Comparison of ENCODE assay signal across 11 mouse cellular contexts in the genomic region with DNA sequence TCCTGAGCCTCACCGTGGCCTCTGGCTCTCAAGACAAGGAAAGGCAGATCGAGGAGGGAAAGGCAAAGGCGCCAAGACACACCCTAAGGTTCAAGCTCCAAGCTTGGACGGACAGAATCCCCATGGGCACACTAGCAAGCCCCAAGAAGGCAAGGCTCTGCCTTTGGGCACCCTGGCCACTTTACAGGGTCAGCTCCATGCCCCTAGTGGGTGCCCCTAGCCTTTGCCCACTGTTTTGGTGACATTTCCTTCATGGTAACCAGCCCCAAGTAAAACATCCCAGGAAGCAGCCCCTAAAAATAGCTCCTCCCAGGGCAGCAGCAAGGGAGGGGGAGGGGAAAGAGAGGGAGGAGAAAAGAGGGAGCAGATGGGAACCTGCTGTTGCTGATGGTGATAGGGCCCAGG. TPM values are rescaled to one million over a fixed set of nuclear protein-coding genes. Genes with fewer than 3 reads are reported as not detected.
A peak's percentile ranks its signal among the peaks of the same experiment; 100 is the strongest.
DNase-seq lines count a peak whose midpoint lies in the region; ATAC-seq and TF ChIP-seq lines count a peak whose summit lies in the region.
"Had no signal": no experiment of that assay in that cellular context is flagged by ENCODE, and none has a peak within 500 bp of the region (broad histone marks: within the 10 kb centered on the region; RNA-seq: fewer than 3 reads in every experiment).

No protein-coding gene starts in this region.

- no peaks in the 10 kb centered on the region for H3K9me3 ChIP-seq in lung, postnatal 0 days (ENCODE audit: low read length)
- no peaks in the 10 kb centered on the region for H3K9me3 ChIP-seq in heart, embryonic 11.5 days (replicated peaks; ENCODE audit: control insufficient read depth, low read length)
- H3K9me3 ChIP-seq in liver, postnatal 0 days (ENCODE audit: low read length) = no peaks in the 10 kb centered on the region

- no peak overlapping the region for H3K4me3 ChIP-seq in lung, postnatal 0 days (ENCODE audit: low read depth, low read length)
- no peak overlapping the region for H3K4me3 ChIP-seq in heart, embryonic 11.5 days (ENCODE audit: low read depth, low read length)
- no peak overlapping the region for H3K4me3 ChIP-seq in liver, postnatal 0 days (ENCODE audit: low read depth, low read length)

- no peak for TF ChIP-seq CTCF in lung, postnatal 0 days (IDR thresholded peaks at IDR 0.05)
- TF ChIP-seq CTCF in liver, postnatal 0 days (IDR thresholded peaks at IDR 0.05; ENCODE audit: low read depth) = no peak

- 49% methylated on average over 4 of the region's 4 CpGs for WGBS in lung, postnatal 0 days
- WGBS in heart, embryonic 11.5 days (ENCODE audit: insufficient replicate concordance) = 51% methylated on average over 4 of the region's 4 CpGs
- WGBS in liver, postnatal 0 days (ENCODE audit: insufficient replicate concordance) = 63% methylated on average over 4 of the region's 4 CpGs

- no peak for DNase-seq in frontal cortex, postnatal 36 days (ENCODE audit: low spot score in 2 of 2)
- DNase-seq in lung, postnatal 0 days (ENCODE audit: low spot score) = no peak
- no peak for DNase-seq in lung, postnatal 14 days
- DNase-seq in liver, postnatal 0 days = no peak
- no peak for DNase-seq in cerebellum, postnatal 36 days
- DNase-seq in layer of hippocampus, adult 11-12 months (ENCODE audit: low spot score) = no peak
- DNase-seq: lung, embryonic 14.5 days; spleen, adult 18-20 months had no signal

- 0 out of 2 replicates have a peak overlapping the region, but pooled peaks have one; percentile 3 for H3K4me2 ChIP-seq in lung, postnatal 0 days (replicated peaks; ENCODE audit: low read depth, low read length)
- H3K4me2 ChIP-seq in heart, embryonic 11.5 days = peak overlapping the region; percentile 37
- H3K4me2 ChIP-seq in liver, postnatal 0 days (ENCODE audit: low read depth, low read length) = peak overlapping the region; percentile 20; the same call in 1 of the 2 replicates
- H3K4me2 ChIP-seq: lung, embryonic 14.5 days had no signal

- no peaks in the 10 kb centered on the region for H3K27me3 ChIP-seq in lung, postnatal 0 days (replicated peaks; ENCODE audit: insufficient read depth, low read length)
- no peaks in the 10 kb centered on the region for H3K27me3 ChIP-seq in heart, embryonic 11.5 days (ENCODE audit: control insufficient read depth, insufficient read depth, low read length)
- H3K27me3 ChIP-seq in liver, postnatal 0 days (ENCODE audit: insufficient read depth, low read length) = no peaks in the 10 kb centered on the region
- H3K27me3 ChIP-seq: Patski had no signal

- H3K36me3 ChIP-seq in lung, postnatal 0 days (ENCODE audit: insufficient read depth, low read length) = 0 out of 2 replicates have a peak, but pooled peaks cover 12% of the 10 kb centered on the region
- H3K36me3 ChIP-seq in heart, embryonic 11.5 days (ENCODE audit: control insufficient read depth, insufficient read depth, low read length) = peaks cover 21% of the 10 kb centered on the region; the same call in 1 of the 2 replicates
- H3K36me3 ChIP-seq in liver, postnatal 0 days (replicated peaks; ENCODE audit: insufficient read depth, low read length) = peaks cover 16% of the 10 kb centered on the region

- H3K27ac ChIP-seq in lung, postnatal 0 days (ENCODE audit: low read length) = peak overlapping the region; percentile 76
- peak overlapping the region; percentile 51 for H3K27ac ChIP-seq in heart, embryonic 11.5 days (ENCODE audit: low read depth, low read length)
- H3K27ac ChIP-seq in liver, postnatal 0 days (ENCODE audit: low read depth) = peak overlapping the region; percentile 85

- TF ChIP-seq EP300 in lung, postnatal 0 days (IDR thresholded peaks at IDR 0.05) = no peak
- no peak for TF ChIP-seq EP300 in liver, postnatal 0 days (IDR thresholded peaks at IDR 0.05; ENCODE audit: low read depth)

- no peak overlapping the region for H3K9ac ChIP-seq in lung, postnatal 0 days (replicated peaks; ENCODE audit: low read depth)
- no peak overlapping the region for H3K9ac ChIP-seq in heart, embryonic 11.5 days (ENCODE audit: low read depth, low read length)
- H3K9ac ChIP-seq in liver, postnatal 0 days (replicated peaks) = no peak overlapping the region
- H3K9ac ChIP-seq: lung, embryonic 14.5 days had no signal

- peaks cover 19% of the 10 kb centered on the region for H3K4me1 ChIP-seq in lung, postnatal 0 days (ENCODE audit: insufficient read depth, low read depth, low read length)
- peaks cover 43% of the 10 kb centered on the region for H3K4me1 ChIP-seq in heart, embryonic 11.5 days (ENCODE audit: control insufficient read depth, insufficient read depth, low read length)
- H3K4me1 ChIP-seq in liver, postnatal 0 days (ENCODE audit: insufficient read depth) = peaks cover 9% of the 10 kb centered on the region

- ATAC-seq in frontal cortex, adult (ENCODE audit: low TSS enrichment) = peak; percentile 28; the same call in 1 of the 2 replicates
- no peak for ATAC-seq in lung, postnatal 0 days
- ATAC-seq in heart, embryonic 11.5 days (replicated peaks; ENCODE audit: insufficient number of reproducible peaks, low FRiP score, low TSS enrichment) = no peak
- ATAC-seq in liver, postnatal 0 days = no peak
- ATAC-seq: Patski had no signal

RNA-seq across cellular contexts. Expression of a gene that starts 7.3 kb away (rescaled TPM):
- polyA plus RNA-seq in lung, postnatal 0 days (2015; fragmentation: Nextera tagmentation; extraction: Ambion mirVana) = 36.6 and 40.2 TPM in 2 replicates
- 61.8 and 65.6 TPM in 2 replicates for polyA plus RNA-seq in heart, embryonic 11.5 days (2014; fragmentation: Nextera tagmentation; extraction: Ambion mirVana)
- polyA plus RNA-seq in liver, postnatal 0 days (2015; fragmentation: Nextera tagmentation; extraction: Ambion mirVana) = 6.6 and 7.2 TPM in 2 replicates

RNA-seq across cellular contexts. Expression of a gene that starts 49.8 kb away (rescaled TPM):
- 1.0 and 1.7 TPM in 2 replicates for polyA plus RNA-seq in lung, postnatal 0 days (2015; fragmentation: Nextera tagmentation; extraction: Ambion mirVana)
- polyA plus RNA-seq in heart, embryonic 11.5 days (2014; fragmentation: Nextera tagmentation; extraction: Ambion mirVana) = 0.37 and 0.66 TPM in 2 replicates
- 0.83 and 0.84 TPM in 2 replicates for polyA plus RNA-seq in liver, postnatal 0 days (2015; fragmentation: Nextera tagmentation; extraction: Ambion mirVana)

RNA-seq across cellular contexts. Expression of a gene that starts 52.3 kb away (rescaled TPM):
- polyA plus RNA-seq in lung, postnatal 0 days (2015; fragmentation: Nextera tagmentation; extraction: Ambion mirVana) = 12.9 and 15.6 TPM in 2 replicates
- polyA plus RNA-seq in heart, embryonic 11.5 days (2014; fragmentation: Nextera tagmentation; extraction: Ambion mirVana) = 18.7 and 19.1 TPM in 2 replicates
- 11.7 and 12.6 TPM in 2 replicates for polyA plus RNA-seq in liver, postnatal 0 days (2015; fragmentation: Nextera tagmentation; extraction: Ambion mirVana)
